Mouse (Mus musculus) testis, adult 2 months (tissue): ENCODE data around the gene Clec1b.

ENCODE experiments used
- CTCF ChIP-seq: fragments of 200-500 bp; IDR thresholded peaks from 2 replicates; pipeline ENCODE4 v1.5.1; 2012; ENCODE audit warnings: low read depth, mild to moderate bottlenecking, inconsistent platforms, low read length, moderate library complexity; ENCODE audit not compliant: control insufficient read depth, insufficient read depth, insufficient replicate concordance
- POLR2A ChIP-seq: fragments of 200-500 bp; IDR thresholded peaks from 2 replicates; pipeline ENCODE4 v1.6.1; 2012; ENCODE audit warnings: low read depth, mild to moderate bottlenecking, inconsistent platforms, low read length, moderate library complexity; ENCODE audit not compliant: control insufficient read depth

GRCm38 (mm10) chr6:129351091-129351490 lies 46.0 kb upstream of the Clec1b start:
- TF ChIP-seq POLR2A = no peak
- no peak for TF ChIP-seq CTCF
